Mouse (Mus musculus): Measurements from ENCODE around the gene 2310061I04Rik.
"Not testable (repeated sequence)": the region's sequence is repeated elsewhere in the genome, so short reads cannot be mapped to it uniquely, and the experiment has no call there.

2310061I04Rik gene

GRCm38 (mm10) chr17:35896781-35897643 lies at the start of gene 2310061I04Rik:
Gene 2310061I04Rik, minus strand, starts transcription at chr17:35897431.
- DNase-seq (ENCODE audit: low spot score in 2 of 2) = peak in 1 of 2 experiments; percentile 89

DNA sequence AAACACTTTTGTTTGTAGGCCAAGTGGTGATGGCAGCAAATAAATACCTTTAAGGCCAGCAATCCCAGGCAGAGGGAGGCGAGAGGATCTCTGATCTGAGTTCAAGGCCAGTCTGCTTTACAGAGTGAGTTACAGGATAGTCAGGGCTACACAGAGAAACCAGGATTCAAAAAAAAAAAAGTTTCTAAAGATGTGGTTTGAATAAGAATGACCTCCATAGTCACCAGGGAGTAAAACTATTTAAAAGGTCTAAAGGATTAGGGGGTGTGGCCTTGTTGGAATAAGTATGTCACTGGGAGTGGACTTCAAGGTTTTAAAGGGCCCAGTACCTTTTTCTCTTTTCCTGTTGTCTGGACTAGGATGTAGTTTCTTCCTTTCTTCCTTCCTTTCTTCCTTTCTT lies 42.7 kb upstream of the 2310061I04Rik start:
- no peak for DNase-seq (ENCODE audit: low spot score in 2 of 2)

DNA sequence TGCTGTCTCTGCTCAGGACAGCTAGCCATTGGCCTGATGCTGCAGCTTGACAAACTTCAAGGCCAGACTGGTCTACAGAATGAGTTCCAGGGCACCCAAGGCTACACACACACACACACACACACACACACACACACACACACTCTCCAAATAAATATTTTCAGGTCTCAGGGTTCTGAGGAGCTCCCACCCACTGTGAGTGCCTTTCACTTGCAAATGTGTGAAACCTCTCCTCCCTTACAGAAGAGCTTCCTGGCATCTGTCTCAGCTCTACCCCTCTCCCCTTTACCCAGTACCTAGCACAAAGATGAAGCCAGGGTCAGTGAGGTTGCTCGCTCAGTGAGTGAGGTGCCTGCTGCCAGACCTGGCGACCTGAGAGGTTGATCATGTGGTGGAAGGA lies 41.9 kb upstream of the 2310061I04Rik start:
- DNase-seq (ENCODE audit: low spot score in 2 of 2) = no peak

DNA sequence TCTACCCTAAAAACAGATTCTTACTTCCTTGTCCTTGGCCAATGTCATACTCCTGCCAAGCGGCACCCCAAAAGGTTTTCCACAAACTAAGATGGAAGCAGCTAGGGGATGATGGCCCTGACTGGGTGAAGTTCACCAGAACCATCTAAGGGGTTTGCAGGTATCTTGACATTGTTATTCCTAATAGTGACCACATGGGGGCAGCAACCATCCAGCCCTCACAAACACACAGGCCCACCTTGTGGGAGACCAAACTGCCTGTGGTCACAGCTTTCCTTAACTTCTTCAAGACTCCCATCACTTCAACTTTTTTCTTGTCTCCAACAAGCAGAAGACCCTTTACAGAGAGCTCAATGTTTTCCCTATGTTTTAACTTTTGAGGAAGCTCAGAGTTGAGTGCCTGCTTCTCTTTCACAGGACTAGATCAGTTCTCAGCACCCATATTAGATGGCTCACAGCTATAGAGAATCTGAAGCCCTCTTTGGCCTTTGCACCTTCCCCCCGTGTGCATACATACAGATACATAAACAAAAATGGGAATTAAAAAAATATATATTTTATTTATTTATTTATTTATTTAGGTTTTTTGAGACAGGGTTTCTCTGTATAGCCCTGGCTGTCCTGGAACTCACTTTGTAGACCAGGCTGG lies 40.6 kb upstream of the 2310061I04Rik start:
- no peak for DNase-seq (ENCODE audit: low spot score in 2 of 2)

DNA sequence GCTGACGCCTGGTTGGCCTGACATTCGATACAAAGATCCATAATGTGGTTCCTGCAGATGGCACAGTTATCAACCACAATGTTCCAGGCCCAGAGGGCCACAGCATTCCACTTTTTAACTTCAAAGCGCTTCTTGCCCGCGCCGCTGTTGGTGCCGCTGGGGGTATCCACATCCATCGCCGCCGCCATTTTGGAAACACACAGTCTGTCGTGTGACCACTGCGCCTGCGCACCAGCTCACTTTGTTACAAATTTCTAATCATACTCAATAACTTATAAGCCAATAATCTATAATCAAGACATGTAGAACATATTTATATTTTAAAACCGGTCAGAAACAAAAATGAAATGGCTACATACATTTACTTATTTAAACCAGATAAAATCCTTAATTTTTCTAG lies 38.5 kb upstream of the 2310061I04Rik start:
- not testable (repeated sequence) for DNase-seq (ENCODE audit: low spot score in 2 of 2)

- DNase-seq (ENCODE audit: low spot score in 2 of 2) = no peak
Observed at GRCm38 (mm10) chr17:35932608-35933007, 35.4 kb upstream of the 2310061I04Rik start.

GRCm38 (mm10) chr17:35930627-35931026 lies 33.4 kb upstream of the 2310061I04Rik start:
- DNase-seq (ENCODE audit: low spot score in 2 of 2) = no peak

GRCm38 (mm10) chr17:35929534-35929933 lies 32.3 kb upstream of the 2310061I04Rik start:
- no peak for DNase-seq (ENCODE audit: low spot score in 2 of 2)

DNA sequence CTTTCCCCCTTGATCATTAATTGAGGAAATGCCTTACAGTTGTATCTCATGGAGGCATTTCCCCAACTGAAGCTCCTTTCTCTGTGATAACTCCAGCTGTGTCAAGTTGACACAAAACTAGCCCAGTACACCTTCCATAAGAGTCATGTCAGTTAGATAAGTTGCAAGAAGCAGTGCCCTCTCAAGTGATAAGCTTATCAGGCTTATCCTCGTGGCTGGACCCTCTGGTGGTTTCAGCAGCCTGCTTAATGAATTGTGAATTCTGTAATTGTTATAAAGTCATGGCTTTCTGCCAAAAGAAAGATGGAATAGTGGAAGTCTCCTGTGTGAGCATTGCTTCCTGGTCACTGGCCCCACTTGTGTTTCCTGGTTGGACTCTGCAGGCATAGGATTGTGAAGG lies 30.2 kb upstream of the 2310061I04Rik start:
- DNase-seq (ENCODE audit: low spot score in 2 of 2) = no peak

DNA sequence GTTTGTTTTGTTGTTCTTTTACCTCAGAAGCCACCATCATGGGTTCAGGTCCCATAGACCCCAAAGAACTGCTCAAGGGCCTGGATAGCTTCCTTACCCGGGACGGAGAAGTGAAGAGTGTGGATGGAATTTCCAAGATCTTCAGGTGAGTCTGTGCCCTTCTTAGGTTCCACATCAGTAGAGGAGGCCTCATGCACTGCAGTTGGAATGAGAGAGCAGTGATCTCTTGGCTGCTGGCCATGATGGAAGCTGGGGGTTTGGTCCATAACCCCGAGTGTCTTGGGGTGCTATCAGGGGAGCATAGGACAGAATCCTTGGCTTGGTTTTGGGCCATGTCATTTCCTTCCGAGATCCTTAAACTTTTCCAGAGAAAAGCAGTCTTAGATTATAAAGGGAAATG lies 26.1 kb upstream of the 2310061I04Rik start:
- DNase-seq (ENCODE audit: low spot score in 2 of 2) = no peak

GRCm38 (mm10) chr17:35922566-35922965 lies 25.3 kb upstream of the 2310061I04Rik start:
- no peak for DNase-seq (ENCODE audit: low spot score in 2 of 2)

DNA sequence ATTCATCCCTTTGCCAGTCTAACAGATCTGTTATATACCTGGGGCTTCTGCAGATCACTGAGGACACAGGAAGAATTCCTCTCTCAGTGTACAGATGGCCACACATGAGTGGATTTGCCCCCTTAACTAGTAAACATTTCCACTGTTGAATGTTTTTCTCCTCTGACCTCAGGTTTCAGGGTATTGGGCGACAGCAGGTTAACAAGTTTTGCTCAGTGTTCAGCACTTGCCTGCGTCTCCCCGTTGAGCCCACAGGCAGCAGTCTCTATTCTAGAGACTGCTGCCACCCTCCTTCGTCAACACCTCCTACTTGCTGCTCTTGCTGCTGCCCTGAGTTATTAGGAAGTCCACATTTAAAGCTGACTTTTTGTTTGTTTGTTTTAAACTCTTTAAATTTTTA lies 24.5 kb upstream of the 2310061I04Rik start:
- no peak for DNase-seq (ENCODE audit: low spot score in 2 of 2)

DNA sequence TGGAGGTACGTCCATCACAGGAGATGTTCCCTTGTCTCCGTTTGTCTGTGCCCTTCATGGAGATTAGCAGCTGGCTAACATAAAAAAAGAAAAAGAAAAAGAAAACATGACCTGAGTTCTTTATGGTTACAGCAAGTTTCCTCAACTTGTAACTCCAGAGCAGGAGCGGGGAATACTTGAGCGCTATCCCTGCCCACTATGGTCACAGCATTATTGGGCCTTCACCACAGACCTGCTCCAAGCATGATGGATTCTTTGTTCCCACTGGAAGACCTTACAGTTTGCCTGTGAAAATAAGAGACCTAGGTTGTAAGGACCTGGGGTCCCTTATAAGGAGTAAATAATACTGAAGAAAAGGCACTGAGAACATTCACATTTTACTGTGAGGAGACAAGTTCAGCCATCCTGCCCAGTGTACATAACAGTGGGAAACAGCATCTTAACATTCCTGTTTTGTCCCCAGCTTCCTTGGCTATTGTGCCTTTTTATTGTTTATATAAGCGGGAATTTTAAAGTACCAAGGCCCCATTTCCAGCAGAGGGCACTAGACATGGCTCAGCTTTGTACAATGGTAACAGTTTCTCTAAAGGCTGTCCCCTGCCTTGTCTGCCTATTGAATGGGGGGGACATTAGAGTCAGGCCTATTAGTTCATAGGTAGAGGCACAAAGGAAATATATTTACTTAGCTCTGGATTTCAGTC lies 23.8 kb upstream of the 2310061I04Rik start:
- DNase-seq (ENCODE audit: low spot score in 2 of 2) = peak in 1 of 2 experiments; percentile 58

DNA sequence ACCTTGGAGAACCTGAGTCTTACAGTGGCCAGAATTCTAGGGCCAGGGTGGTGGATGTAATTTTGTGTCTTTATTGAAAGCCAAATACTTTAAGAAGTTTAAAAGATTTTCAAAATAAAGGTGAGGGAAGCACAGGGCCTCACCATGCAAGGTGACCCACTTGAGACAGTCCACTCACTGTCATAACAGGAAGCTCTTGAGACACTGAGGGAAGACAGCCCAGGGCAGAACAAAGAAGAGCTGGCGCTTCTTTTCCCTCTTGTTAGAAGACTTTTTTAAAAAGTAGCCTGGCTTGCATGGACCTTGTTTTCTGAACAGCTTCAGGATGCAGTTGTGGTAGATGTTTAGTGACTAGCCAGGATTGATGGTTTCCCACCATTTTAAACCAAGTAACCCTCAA lies 23.2 kb upstream of the 2310061I04Rik start:
- no peak for DNase-seq (ENCODE audit: low spot score in 2 of 2)

DNA sequence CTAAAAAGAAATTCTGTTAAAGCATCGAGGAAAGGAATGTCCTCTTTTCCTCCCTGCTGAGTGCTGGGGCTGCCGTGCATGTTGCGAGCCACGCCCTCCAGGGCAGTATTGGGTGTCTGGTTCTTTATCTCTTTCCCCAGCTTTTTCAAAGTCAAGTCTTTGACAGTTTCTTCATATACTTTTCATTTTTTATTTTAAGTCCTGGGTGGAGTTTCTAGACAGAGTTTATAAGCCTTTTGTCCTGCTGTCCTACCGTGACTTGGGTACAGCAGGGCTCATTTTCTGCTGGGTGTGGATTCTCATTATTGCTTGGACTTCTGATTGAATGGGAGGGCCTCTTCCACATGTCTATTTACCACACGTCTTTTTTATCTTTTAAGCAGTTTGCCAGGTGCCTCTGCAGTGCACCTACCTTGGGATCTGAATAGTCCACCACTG lies 22.7 kb upstream of the 2310061I04Rik start:
- DNase-seq (ENCODE audit: low spot score in 2 of 2) = no peak

DNA sequence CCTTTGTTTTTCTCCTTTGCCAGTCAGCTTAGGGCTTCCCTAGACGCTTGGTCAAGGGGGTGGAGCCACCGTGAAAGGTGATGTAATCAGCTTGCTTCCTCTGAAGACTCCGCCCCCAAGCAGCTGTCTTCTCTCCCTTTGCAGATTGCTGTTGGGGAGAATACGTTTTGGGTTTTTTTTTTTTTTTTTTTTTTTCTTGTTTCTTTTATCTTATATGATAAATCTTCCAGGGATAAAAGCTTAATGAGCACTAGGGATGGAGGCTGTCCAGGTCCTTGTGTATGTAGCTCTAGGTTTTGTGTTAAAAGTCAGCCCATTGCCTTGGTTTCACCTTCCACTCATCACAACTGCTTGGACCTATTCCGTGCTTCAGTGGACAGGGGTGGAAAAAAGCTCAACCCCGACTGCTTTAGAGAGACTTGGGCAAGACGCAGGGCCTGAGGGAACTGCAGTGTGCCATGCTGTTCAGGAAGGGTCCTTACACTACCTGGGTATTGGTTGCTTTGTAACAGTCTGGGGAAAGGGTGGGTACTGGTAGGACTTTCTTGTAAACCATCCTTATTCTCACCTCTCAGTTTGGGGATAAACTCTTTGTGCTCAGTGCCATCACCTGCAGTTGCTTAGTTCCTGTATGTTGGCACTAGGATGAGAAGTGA lies 22.0 kb upstream of the 2310061I04Rik start:
- peak; percentile 93 to 97 for DNase-seq (ENCODE audit: low spot score in 2 of 2)

GRCm38 (mm10) chr17:35918276-35919059 lies 21.2 kb upstream of the 2310061I04Rik start:
- no peak for DNase-seq (ENCODE audit: low spot score in 2 of 2)

DNA sequence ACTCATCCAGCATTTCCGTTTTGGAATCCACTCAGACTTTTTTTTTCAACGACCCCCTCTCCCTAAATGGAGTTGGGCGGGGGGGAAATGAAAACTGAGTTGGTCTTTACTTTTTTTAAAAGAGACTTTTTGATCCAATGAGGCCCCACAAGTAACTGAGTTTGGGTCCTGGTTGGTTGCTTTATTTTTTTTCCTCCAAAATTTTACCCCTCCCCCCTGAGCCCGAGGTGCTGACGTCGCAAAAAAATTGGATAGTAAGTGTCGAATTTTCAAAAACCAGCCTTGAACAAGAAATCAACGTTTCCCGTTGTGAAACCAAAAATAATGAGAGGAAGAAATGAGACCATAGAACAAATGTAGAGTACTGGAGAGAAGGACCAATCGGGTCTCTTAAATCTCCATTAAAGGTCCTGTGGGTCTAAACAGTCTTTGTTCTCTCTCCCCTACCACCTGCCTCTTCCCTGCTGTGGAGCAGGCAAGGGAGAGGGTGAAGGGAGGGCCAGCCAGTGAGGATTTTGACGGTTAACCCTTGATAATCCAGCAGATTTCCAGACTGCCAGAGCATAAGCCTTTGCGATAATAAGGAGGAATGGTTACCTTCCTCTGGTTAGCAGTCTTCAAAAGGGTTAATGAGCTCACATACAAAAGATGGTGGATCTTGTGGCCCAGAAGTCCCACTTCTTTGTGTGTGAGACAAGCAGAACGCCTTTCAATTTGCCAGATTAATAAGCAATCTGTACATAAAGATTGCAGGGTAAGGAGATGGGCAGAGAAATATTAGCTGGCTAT lies 20.4 kb upstream of the 2310061I04Rik start:
- peak in 1 of 2 experiments; percentile 62 for DNase-seq (ENCODE audit: low spot score in 2 of 2)

GRCm38 (mm10) chr17:35917143-35917462 lies 19.9 kb upstream of the 2310061I04Rik start:
- peak in 1 of 2 experiments; percentile 37 for DNase-seq (ENCODE audit: low spot score in 2 of 2)
